Mouse (Mus musculus) common myeloid progenitor, adult 5-6 weeks (primary cell): ENCODE measurements around the gene Tbc1d12. TPM values are rescaled to one million over a fixed set of nuclear protein-coding genes. Genes with fewer than 3 reads are reported as not detected.
A peak's percentile ranks its signal among the peaks of the same experiment; 100 is the strongest.
"Not testable (repeated sequence)": the region's sequence is repeated elsewhere in the genome, so short reads cannot be mapped to it uniquely, and the experiment has no call there.

ENCODE experiments used
- ATAC-seq: replicated peaks from 2 replicates; pipeline ENCODE4 v1.8.0; 2016; ENCODE audit warnings: low read depth, mild to moderate bottlenecking, moderate TSS enrichment, inconsistent platforms; ENCODE audit not compliant: poor library complexity, severe bottlenecking
- total RNA-seq: library from RNA; stranded (forward); fragments of 200-1000, 187-1606 nt; gene quantifications from 2 replicates; pipeline ENCODE4 v1.2.3, GENCODE M21; 2017

Gene Tbc1d12
- total RNA-seq: 4.4 and 4.6 TPM in 2 replicates

DNA sequence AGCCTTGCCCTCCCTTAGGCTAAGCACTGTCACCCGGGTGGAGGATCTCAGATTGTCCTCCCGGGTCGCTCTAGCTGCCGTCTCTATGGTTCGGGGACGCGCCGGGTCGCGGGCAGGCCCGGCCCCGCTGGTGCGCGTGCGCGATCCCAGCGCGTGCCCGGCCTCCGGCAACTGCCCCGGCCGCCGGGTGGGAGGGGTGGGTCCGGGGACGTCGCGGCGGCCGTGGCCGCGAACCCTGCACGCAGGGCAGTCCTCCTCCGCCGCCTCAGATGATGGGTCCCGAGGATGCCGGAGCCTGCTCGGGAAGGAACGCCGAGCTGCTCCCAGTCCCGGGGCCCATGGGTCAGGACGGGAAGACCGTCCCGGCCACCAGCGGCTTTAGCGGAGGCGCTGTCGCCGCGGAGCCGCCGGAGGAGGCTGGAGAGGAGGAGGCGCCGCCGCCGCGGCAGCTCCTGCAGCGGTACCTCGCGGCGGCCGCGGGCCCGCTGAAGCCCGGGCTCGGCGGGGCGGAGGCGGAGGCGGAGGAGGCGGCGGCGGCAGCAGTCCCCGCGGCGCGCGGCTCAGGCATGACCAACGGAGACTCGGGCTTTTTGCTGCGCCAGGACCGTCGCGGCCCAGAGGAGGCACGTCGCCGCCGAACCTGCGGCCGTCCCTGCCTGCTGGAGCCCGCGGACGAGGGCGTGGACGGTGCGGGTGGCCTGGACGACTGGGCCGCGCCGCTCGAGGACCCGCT is at the start of gene Tbc1d12:
Gene Tbc1d12 (plus strand): TSS at position 142 of the 733 bp plus-strand sequence.
- peak; percentile 97 for ATAC-seq

DNA sequence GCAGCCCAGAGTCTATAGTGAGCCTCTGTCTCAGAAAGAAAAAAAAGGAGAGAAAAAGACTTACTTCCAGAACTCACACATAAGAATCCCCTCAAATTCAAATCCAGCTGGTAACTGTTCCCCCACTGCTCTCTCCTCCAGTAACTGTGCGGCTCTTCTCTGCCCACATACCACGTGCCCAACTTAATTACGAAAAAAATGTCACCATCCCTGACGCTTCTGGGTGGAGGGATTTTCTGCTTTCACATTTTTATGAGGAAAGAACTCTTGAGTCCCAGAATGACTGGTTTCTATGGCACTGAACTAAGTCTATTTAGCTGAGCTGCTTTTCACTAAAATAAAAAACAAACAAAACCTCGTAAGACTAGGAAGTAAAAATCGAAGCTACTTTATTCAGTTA is 48.6 kb upstream of the Tbc1d12 start:
- ATAC-seq: no peak

DNA sequence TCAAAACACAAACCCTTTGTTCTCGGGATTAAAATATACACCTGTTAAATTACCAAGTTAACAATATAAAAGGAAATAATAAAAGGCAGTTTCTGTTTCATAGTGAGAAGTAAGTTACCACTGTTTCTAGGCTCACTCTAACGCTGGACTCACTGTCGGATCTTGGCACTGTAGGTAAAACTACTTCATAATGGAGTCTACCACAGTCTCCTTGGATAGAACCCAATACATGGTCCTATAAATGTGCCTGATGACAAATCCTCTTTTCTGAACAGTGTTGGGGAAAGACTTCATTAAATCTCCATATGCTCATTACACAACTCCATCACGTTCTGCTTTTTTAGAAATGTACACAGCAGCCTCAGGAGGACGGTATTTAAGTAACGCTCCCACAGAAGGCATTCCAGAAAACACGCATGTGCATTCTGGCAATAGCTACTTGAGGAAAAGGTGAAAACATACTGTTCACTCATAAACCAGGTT is 42.8 kb upstream of the Tbc1d12 start:
- no peak for ATAC-seq

DNA sequence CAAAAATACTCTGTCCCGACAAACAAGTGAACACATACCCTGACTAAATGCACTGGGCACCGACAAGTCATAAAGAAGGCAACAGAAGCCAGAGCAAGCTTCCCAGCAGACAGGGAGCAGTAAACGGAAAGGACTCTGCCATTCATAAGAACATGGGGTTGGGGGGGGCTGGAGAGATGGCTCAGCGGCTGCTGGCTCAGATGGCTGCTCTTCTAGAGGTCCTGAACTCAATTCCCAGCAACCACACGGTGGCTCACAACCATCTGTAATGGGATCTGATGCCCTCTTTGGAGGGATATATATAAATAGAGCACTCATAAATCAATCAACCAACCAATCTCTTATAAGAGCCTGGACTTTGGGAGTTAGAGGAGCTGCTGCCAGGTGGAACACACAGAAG is 39.8 kb upstream of the Tbc1d12 start:
- ATAC-seq: no peak

DNA sequence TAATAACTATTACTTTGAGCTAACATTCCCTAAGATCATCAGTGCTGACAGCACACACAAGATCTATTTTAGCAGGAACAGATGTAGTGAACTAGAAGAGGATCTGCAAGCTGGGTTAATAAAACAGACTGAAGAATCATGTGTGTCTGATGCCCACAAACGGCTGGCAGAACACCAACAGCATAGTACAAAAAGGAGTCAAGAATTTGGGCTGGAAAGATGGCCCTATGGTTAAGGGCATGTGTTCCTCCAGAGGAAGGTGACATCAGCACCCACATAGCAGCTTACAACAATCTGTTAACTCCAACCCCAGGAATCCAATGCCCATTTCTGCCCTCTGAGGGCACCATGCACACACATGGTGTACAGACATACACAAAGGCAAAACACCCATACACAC is 38.1 kb upstream of the Tbc1d12 start:
- no peak for ATAC-seq

DNA sequence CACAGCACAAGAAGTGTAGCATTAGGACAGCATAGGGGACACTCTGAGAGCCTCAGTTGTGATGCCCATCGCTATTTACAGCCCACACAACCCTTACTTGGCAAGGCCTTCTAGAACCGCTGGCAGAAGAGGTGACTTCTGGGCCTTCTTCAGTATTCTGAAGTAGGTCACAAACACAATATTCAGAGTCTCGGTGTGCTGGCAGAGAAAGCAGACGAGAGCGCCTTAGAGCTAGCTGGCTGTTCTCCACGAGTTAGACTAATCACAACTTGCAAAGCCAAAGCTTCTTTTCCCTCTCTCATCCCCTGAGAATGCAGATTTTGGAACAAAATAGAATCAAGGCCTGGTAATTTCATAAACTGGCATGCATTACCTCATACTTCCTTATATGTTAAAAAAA is 37.6 kb upstream of the Tbc1d12 start:
- ATAC-seq: no peak

DNA sequence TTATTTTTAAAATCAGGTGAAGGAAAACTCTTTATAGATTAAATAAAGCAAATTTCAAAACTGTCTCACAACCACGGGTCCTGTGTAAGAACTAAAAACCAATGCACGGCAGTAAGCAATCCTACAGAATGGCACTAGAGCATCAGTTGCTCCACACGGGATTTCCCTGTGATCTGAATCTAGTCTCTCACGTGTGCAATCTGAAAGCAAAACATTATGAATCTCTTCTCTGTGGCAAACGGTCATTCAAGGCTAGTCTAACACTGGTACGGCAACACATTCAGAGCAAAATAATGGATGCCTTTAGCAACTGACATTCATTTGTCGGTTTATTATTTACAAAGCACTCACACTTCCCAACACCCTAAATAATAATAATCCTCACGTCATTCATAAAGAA is 18.2 kb upstream of the Tbc1d12 start:
- ATAC-seq: no peak

DNA sequence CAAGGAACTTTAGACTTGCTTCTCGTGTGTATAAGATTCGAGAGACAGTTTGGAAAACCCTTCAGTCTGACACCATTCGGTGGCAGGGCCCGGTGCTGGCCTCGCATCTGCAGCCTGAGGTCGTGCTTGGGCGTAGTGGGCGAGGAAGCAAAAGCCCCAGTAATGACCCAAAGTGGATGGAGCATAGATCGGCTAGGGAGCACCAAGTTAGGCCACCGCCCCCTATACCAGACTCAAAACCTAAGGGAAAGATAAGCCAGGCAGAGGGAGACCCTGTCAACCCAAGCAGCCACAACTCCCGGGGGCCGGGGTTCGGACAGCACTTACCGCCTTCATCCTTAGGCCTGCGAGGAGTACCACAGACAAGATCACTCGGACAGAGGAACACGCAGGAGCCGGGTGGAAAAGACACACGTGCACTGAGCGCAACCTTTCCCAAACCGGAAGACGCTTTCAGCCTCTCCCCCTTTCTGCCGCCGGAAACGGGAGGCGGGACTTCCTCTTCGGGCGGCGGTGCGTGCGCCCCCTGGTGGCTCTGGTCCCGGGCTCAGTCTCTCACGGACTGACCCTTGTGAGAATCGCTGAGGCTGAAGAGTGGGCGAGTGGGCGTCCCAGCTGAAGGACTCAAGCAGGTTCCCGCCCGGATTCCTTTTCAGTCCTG is 17.5 kb upstream of the Tbc1d12 start, which contains the start of gene Noc3l:
Gene Noc3l (minus strand): TSS at position 472 of the 661 bp plus-strand sequence.
- peak; percentile 95 for ATAC-seq

DNA sequence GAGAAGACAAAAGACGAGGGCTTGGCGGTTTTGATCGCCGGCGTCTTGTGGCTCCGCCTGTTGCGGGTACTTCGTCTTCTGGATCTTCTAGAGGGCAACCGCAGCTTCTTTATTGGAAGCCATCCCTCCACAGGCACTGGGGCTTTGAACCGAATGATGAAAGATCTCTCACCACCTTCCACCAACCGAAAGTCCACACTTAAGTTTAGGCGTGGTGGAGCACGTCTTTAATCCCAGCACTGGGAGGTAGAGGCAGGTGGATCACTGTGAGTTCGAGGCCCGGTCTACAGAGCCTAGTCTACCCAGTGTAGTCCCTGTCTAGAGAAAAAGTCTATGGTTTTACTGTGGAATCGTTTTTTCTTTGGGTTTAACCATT is 17.0 kb upstream of the Tbc1d12 start:
- peak; percentile 58 for ATAC-seq

DNA sequence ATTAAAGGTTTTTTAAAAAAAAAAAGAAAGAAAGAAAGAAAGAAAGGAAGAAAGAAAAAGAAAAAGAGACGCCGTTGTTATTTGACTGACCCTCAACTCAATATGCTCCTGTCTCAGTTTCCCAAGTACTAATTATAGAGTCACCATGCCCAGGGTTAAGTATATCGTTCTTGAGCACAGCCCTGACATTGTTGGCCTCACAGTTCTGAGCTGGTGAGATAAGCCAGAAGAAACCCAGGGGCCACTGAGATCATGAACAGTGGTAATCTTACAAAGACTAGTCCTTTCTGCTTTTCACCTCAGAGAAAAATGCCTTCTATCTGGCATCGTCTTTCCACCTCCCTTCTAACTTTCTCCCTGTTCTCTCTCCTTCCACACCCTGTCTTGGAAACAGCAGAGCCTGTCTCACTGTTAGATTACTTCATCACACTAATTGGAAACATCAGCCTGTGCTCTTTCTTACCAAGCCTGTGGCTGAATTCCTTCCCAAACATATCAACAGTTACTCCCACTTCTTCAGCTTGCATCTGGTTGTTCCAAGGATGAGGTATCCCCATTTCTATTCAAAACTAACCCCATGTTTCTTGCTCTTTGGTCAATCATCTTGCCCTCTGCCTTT is 16.1 kb upstream of the Tbc1d12 start:
- 0 out of 2 replicates have a peak, but pooled peaks have one; percentile 29 for ATAC-seq

DNA sequence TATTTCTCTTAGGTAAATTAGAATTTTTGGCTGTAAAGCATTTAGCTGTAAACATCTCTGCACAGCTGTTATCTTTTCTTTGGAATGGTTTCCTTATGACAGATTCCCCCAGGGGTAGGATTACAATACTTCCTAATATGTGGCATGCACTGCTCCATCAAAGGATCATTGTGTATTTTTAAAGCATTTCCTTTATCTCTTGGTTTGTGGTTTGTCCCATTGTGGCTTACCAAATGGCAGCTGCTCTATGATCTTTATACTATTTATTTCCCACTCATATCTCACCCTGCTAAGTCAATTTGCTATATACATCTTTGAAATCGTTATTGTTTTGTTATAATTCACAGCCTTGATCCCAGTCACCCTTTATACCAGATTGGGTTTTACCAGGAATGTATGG is 3.2 kb upstream of the Tbc1d12 start:
- no peak for ATAC-seq

DNA sequence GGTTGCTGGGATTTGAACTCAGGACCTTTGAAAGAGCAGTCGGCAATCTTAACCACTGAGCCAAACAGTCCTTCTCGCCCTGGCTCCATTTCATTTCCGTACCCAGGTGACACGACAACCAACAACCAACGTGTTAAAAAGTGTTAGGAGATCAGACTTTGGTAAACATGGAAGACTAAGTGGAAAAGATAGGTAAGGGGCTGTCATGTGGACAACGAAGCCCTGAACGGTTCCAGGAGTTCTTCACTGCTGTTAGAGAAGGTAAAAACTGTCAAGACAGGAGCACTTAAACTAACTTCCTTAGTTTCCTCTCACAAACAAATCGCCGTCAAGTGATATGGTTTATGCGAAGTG is 318 bp upstream of the Tbc1d12 start:
- ATAC-seq: no peak

DNA sequence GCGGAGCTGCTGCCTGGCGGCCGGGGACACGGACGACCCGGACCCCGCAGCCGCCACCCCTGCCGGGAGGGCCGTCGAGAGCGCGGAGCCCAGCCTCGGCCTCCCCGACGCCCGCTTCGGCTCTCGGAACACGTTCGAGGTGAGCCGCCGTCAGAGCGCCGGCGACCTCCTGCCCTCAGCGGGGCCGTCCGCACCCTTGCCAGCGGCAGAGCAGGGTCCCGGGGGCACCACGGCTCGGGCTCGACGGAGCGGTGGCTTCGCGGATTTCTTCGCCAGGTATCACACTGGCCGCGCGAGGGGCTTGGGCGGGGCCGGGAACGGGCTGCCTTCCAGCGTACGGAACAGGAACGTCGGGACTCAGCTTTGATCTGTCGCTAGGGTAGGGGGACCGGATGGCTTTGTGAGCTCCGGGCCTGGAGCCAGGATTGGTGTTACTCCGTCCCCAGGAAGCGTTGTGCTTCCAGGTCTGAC is 827 bp downstream of the Tbc1d12 start:
- ATAC-seq: peak; percentile 19; the same call in 1 of the 2 replicates

DNA sequence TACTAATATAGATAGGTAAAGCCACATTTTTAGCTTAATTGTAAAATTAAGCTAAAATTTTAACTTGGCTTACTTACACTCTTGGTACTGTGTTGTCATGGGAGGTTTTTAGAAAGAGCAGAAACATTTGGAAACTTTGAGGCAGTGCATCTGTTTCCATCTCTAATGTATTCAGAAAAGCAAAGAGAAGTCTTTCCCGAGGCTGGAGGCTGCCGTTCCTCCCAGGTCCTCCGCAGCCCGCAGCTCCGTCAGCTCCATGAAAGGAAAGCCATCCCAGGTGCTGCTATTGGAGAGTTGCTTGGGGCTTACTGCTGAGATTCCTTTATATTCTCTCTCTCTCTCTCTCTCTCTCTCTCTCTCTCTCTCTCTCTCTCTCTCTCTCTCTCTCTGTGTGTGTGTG is 8.4 kb downstream of the Tbc1d12 start:
- ATAC-seq: no peak

DNA sequence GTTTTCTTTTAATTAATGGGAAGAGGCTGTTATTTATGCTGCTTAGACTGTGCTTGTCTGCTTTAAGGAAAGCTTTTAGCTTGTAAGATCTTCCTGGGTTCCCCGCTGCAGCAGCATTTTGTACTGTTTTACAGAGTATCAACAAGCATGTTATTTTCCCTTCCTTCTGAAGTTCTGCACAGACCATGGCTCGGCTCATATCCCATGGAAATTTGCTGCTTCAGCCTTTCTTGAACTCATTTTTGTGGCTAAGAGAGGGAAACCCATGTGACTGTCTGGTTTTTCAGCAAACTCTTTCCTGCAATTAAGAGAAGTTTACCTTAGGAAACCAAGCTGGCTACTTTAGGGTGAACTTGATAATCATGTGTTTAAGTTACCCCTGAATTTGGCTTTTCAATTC is 10.0 kb downstream of the Tbc1d12 start:
- no peak for ATAC-seq

DNA sequence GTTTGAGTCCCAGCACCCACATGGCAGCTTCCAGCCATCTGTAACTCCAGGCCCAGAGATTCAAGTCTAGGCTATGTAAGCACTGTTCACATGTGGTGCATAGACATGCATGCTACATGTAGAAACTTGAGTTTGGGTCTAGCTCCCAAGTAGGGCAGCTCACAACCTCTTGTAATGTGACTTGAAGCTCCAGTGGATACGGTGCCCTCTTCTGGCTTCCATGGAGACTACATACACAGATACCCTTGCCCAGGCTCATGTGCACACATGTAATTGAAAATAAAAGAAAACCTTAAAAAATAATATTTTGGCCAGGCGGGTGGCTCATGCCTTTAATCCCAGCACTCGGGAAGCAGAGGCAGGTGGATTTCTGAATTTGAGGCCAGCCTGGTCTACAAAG is 21.8 kb downstream of the Tbc1d12 start:
- no peak for ATAC-seq

DNA sequence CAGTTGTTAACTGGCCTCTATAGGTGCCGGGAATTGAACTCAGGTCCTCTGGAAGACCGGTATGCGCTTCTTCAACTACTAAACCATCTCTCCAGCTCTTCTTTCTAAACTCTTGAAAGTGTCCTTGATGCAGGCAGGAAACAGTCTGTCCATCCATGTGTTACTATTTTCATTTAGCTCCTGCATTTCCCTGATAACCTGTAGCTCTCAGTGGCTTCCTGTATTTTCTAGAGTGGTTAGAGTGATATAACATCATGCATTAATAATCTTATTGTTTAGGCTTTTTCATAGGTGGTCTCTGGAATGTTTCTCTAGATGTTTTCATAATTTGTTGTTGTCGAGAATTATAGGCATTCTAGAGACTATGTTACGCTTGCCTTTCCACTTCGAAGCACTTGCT is 26.1 kb downstream of the Tbc1d12 start:
- no peak for ATAC-seq

DNA sequence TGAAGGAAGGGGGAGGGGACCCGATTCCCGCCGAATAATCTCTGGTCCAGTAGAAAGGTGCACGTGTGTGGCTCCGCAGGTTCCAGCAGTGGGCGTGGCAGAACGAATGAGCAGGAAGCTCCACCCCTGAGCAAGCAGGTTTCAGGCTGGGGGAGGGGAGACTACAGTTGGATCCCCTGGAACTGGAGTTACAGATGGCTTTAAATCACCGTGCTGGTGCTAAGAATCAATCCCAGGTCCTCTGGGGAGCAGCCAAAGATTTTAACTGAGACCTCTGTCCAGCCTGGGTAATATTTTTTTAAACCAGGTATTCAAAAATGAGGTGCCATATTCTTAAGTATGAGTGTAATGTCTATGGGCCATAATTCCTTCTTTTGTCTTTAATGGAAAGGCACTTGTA is 38.4 kb downstream of the Tbc1d12 start:
- ATAC-seq: not testable (repeated sequence)

DNA sequence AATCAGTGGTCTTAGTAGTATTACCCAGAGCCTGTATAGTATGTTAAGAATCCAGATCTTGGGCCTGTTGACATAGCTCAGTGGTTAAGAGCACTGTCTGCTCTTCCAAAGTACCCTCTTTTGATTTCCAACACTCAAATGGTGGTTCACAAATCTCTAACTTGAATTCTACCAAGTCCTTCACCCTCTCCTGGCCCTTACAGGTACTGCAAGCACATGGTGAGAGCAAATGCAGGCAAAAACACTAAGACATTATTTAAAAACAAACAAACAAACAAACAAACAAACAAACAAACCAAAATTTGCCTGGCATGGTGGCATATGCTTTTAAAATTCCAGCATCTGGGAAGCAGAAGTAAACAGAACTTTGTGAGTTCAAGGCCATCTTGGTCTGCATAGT is 43.9 kb downstream of the Tbc1d12 start:
- no peak for ATAC-seq

DNA sequence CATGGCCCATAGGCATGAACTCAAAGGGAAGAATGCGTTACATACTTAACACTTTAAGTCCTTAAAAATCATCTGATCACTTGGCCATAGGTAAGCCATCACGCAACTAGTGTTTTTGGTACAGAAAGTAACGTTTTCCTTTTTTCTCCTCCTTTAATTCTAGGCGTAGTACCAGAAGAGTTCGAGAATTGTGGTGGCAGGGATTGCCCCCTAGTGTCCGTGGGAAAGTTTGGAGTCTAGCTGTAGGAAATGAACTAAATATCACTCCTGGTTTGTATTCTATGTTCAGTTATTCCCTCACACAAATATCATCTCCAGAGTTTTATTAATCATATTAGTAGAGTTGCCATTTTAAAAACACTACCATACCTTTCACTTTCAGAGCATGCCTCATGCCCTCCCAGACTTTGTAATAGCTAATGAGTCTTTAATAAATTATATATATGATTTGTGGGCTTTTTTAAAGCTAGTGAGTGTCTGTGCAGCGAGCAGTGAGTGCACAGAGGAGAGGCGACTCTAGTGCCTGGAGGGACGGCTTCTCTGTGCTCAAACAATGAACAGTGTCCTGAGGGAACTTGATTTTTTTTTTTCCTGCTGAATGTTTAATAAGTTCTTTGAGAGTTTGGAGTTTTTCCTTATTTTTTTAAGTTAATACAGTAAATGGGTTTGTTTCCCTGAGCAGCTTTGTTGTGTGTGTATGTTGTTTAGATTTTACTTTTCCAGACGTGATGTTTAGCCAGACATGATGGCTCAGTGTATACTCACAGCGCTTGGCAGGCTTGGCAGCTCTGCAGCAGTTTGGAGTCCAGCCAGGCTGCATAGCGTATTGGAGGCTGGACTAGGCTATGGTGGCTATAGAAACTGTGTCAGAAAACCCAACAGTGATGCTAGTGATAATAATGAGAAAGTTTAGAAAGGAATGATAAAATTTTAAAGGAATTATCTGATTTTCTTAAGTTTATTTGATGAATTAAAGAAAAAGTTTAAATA is 65.1 kb downstream of the Tbc1d12 start:
- ATAC-seq: no peak
